Mouse (Mus musculus): ENCODE results near the gene Shb.

- TF ChIP-seq CTCF (IDR thresholded peaks at IDR 0.05; ENCODE audit: low read depth, low read length) (no peak), POLR2A (IDR thresholded peaks at IDR 0.05; ENCODE audit: extremely low read depth, insufficient read depth, low read length) (no peak)
Measured at GRCm38 (mm10) chr4:45447196-45447595, 85.1 kb downstream of the Shb start.

All from liver, adult 2 months (tissue).